ENCODE assay signal across 11 mouse cellular contexts in the genomic region with DNA sequence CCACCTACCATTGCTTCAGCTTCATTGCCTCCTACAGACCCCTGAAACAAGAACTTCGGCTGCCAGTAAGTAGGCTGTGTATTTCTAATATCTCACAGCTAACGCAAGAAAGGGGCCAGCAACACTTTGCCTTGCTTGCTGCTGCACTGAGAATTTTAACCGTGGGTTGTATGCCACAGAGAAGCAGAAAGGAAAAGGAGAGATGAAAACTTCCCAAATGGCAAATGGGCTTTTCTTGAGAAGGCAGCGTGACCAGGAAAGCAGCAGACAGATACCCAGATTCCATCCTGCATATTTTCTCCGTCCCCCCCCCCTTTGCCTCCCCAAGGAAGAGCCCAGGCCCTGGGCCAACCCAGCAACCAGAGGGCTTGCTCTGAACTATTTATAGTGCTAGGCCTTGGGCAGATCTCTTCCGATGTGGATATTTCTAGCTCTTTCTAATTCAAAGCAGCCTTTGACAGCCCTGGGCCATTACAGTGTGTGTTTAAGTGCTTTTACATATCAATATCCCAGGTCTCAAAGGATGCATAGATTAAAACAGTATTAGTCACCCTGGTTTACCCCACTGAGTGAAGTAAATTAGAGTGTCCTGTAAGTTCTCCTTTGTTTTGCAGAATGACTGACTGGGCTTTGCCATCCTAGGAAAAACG.
A peak's percentile ranks its signal among the peaks of the same experiment; 100 is the strongest.
DNase-seq lines count a peak whose midpoint lies in the region; ATAC-seq and TF ChIP-seq lines count a peak whose summit lies in the region.
"Had no signal": no experiment of that assay in that cellular context is flagged by ENCODE, and none has a peak within 500 bp of the region (broad histone marks: within the 10 kb centered on the region; RNA-seq: fewer than 3 reads in every experiment).

No protein-coding gene starts in this region.

- no peaks in the 10 kb centered on the region for H3K27me3 ChIP-seq in hindbrain, embryonic 12.5 days
- H3K27me3 ChIP-seq in hindbrain, embryonic 16.5 days (replicated peaks; ENCODE audit: control insufficient read depth, insufficient read depth, low read length) = no peaks in the 10 kb centered on the region
- H3K27me3 ChIP-seq in limb, embryonic 14.5 days (ENCODE audit: control insufficient read depth, insufficient read depth, low read length) = no peaks in the 10 kb centered on the region
- H3K27me3 ChIP-seq: liver, embryonic 15.5 days; stomach, embryonic 15.5 days had no signal

- H3K4me3 ChIP-seq in hindbrain, embryonic 12.5 days = no peak overlapping the region
- no peak overlapping the region for H3K4me3 ChIP-seq in hindbrain, embryonic 16.5 days (ENCODE audit: low read length)
- no peak overlapping the region for H3K4me3 ChIP-seq in limb, embryonic 14.5 days (replicated peaks; ENCODE audit: low read length)
- H3K4me3 ChIP-seq: liver, embryonic 15.5 days; stomach, embryonic 15.5 days had no signal

- no peak overlapping the region for H3K27ac ChIP-seq in hindbrain, embryonic 12.5 days
- no peak overlapping the region for H3K27ac ChIP-seq in hindbrain, embryonic 16.5 days (ENCODE audit: low read depth, low read length)
- H3K27ac ChIP-seq in limb, embryonic 14.5 days (replicated peaks; ENCODE audit: low read depth, low read length) = no peak overlapping the region
- H3K27ac ChIP-seq: liver, embryonic 15.5 days; stomach, embryonic 15.5 days had no signal

- no peak overlapping the region for H3K9ac ChIP-seq in hindbrain, embryonic 12.5 days
- no peak overlapping the region for H3K9ac ChIP-seq in hindbrain, embryonic 16.5 days (ENCODE audit: low read depth, low read length)
- H3K9ac ChIP-seq in limb, embryonic 14.5 days (ENCODE audit: low read depth, low read length, severe bottlenecking) = no peak overlapping the region
- H3K9ac ChIP-seq: liver, embryonic 15.5 days; stomach, embryonic 15.5 days had no signal

- intact Hi-C loops in left cerebral cortex, postnatal 25 days (cut with DNase I) = no loop called here

- WGBS in hindbrain, embryonic 12.5 days = 62% methylated on average over 7 of the region's 7 CpGs
- 40% methylated on average over 7 of the region's 7 CpGs for WGBS in hindbrain, embryonic 16.5 days
- 45% methylated on average over 7 of the region's 7 CpGs for WGBS in limb, embryonic 14.5 days

- no peak overlapping the region for H3K4me2 ChIP-seq in hindbrain, embryonic 12.5 days (replicated peaks)
- no peak overlapping the region for H3K4me2 ChIP-seq in hindbrain, embryonic 16.5 days (ENCODE audit: low read length)
- H3K4me2 ChIP-seq in limb, embryonic 14.5 days (replicated peaks; ENCODE audit: low read depth, low read length, severe bottlenecking) = no peak overlapping the region
- H3K4me2 ChIP-seq: liver, embryonic 15.5 days; stomach, embryonic 15.5 days had no signal

- H3K4me1 ChIP-seq in hindbrain, embryonic 12.5 days = peaks cover 12% of the 10 kb centered on the region
- H3K4me1 ChIP-seq in hindbrain, embryonic 16.5 days (ENCODE audit: control insufficient read depth, insufficient read depth, low read depth, low read length) = no peaks in the 10 kb centered on the region
- H3K4me1 ChIP-seq in limb, embryonic 14.5 days (ENCODE audit: control insufficient read depth, insufficient read depth, low read length) = peaks cover 26% of the 10 kb centered on the region
- H3K4me1 ChIP-seq: liver, embryonic 15.5 days had no signal

- no peaks in the 10 kb centered on the region for H3K9me3 ChIP-seq in hindbrain, embryonic 12.5 days (replicated peaks)
- H3K9me3 ChIP-seq in hindbrain, embryonic 16.5 days (ENCODE audit: control insufficient read depth, low read length) = no peaks in the 10 kb centered on the region
- H3K9me3 ChIP-seq in limb, embryonic 14.5 days (ENCODE audit: control insufficient read depth, low read length) = no peaks in the 10 kb centered on the region
- H3K9me3 ChIP-seq: liver, embryonic 15.5 days; stomach, embryonic 15.5 days had no signal

- no peak for TF ChIP-seq POLR2A in limb, embryonic 14.5 days (IDR thresholded peaks at IDR 0.05; ENCODE audit: borderline replicate concordance, extremely low read depth, insufficient read depth, insufficient read length)

- H3K36me3 ChIP-seq in hindbrain, embryonic 12.5 days = no peaks in the 10 kb centered on the region
- no peaks in the 10 kb centered on the region for H3K36me3 ChIP-seq in hindbrain, embryonic 16.5 days (ENCODE audit: control insufficient read depth, insufficient read depth, low read length)
- H3K36me3 ChIP-seq in limb, embryonic 14.5 days (ENCODE audit: control insufficient read depth, insufficient read depth, low read length) = no peaks in the 10 kb centered on the region
- H3K36me3 ChIP-seq: liver, embryonic 15.5 days; stomach, embryonic 15.5 days had no signal

- peak; percentile 35 for ATAC-seq in hindbrain, embryonic 12.5 days (ENCODE audit: low FRiP score)
- no peak for ATAC-seq in hindbrain, embryonic 16.5 days
- ATAC-seq in limb, embryonic 14.5 days (ENCODE audit: low FRiP score, low read depth) = no peak

- peak; percentile 29 for DNase-seq in adrenal gland, postnatal 10 days
- no peak for DNase-seq in adrenal gland, postnatal 14 days
- peak; percentile 45 for DNase-seq in R1 (ENCODE audit: low read depth, low spot score)
- DNase-seq in limb, embryonic 14.5 days (ENCODE audit: low spot score) = peak; percentile 36
- DNase-seq in liver = no peak
- DNase-seq in left cerebral cortex, postnatal 25 days (ENCODE audit: low spot score in 2 of 2) = no peak
- DNase-seq: cerebellum, adult 11 months had no signal

Comparison
In these comparisons a context has a peak if more than half of its experiments do, and no peak if none do; other contexts are left out.
1. DNase-seq: peak in adrenal gland, postnatal 10 days (single experiment), R1 (single experiment) and limb, embryonic 14.5 days (single experiment); none in adrenal gland, postnatal 14 days (single experiment), liver (single experiment) and left cerebral cortex, postnatal 25 days (0 of 2).